Mouse (Mus musculus) embryonic facial prominence, embryonic 10.5 days (tissue): ENCODE measurements around the gene 2610002M06Rik. TPM values are rescaled to one million over a fixed set of nuclear protein-coding genes. Genes with fewer than 3 reads are reported as not detected.

Experiments
- polyA plus RNA-seq: library from polyadenylated mRNA; unstranded; fragments of >200 nt; fragmentation: Nextera tagmentation; extraction: Ambion mirVana; gene quantifications from 2 replicates; pipeline ENCODE4 v1.2.1, GENCODE M21; 2016

2610002M06Rik gene
- polyA plus RNA-seq, 1 experiment from 2014 or later: 7.6 TPM

Other genes starting within 250 kb of the 2610002M06Rik start
- gene Tbx22, start 148.4 kb downstream of the 2610002M06Rik start, polyA plus RNA-seq: 3.7 and 5.7 TPM in 2 replicates
- gene Tent5d, start 23.7 kb downstream of the 2610002M06Rik start, polyA plus RNA-seq: 0.05 and 0.42 TPM in 2 replicates
- gene Gm732, start 132.1 kb upstream of the 2610002M06Rik start, polyA plus RNA-seq: not detected in 2 replicates